Mouse (Mus musculus) brain, embryonic 14.5 days (tissue): ENCODE data around the gene Usp42.

Experiments used
- CTCF ChIP-seq: fragments of 200-500 bp; IDR thresholded peaks from 2 replicates; pipeline ENCODE4 v1.5.1; 2012; ENCODE audit warnings: inconsistent platforms, mild to moderate bottlenecking, moderate library complexity, borderline replicate concordance; ENCODE audit not compliant: insufficient read depth, insufficient read length; ENCODE audit errors: extremely low read depth
- POLR2A ChIP-seq: fragments of 200-500 bp; IDR thresholded peaks from 2 replicates; pipeline ENCODE4 v1.6.1; 2012; ENCODE audit warnings: mild to moderate bottlenecking, inconsistent platforms, borderline replicate concordance; ENCODE audit not compliant: poor library complexity, insufficient read depth, insufficient read length, severe bottlenecking; ENCODE audit errors: extremely low read depth

DNA sequence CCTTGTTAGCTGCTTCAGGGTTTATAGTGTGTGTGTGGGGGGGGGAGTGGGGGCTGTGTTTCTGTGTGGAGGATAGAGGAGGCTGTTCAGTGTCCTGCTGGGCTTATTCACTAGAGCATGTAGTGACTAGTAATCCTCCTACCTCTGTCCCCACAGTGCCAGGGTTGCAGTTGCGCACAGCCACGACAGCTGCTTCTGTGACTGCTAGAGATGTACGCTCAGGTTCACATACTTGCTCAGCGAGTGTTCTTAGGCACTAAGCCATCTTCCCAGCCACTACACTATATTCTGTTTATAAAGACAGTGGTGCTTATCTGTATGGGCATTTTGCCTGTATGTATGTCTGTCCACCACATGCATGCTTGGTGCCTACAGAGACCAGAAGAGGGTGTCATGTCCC lies 54.7 kb downstream of the Usp42 start:
- TF ChIP-seq POLR2A: no peak
- no peak for TF ChIP-seq CTCF
